Mouse (Mus musculus): ENCODE results near the gene Ubash3b.

Ubash3b gene

GRCm38 (mm10) chr9:41166886-41167285, 5.4 kb upstream of the Ubash3b start:
- no peak for DNase-seq (ENCODE audit: low spot score)

DNA sequence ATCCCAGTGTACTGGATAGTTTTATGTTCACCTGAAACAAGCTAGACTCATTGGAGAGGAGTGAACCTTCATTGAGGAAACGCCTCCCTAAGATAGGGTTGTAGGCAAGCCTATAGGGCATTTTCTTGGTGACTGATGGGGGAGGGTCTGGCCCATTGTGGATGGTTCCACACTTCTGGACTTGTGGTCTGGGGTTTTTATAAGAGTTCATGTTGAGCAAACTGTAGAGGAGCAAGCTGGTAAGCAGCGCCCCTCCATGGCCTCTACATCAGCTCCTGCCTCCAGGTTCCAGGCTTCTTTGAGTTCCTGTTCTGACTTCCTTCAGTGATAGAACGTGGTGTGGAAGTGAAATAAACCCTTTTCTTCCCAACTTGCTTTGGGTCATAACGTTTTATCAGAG, 866 bp upstream of the Ubash3b start:
- DNase-seq (ENCODE audit: low spot score): no peak

DNA sequence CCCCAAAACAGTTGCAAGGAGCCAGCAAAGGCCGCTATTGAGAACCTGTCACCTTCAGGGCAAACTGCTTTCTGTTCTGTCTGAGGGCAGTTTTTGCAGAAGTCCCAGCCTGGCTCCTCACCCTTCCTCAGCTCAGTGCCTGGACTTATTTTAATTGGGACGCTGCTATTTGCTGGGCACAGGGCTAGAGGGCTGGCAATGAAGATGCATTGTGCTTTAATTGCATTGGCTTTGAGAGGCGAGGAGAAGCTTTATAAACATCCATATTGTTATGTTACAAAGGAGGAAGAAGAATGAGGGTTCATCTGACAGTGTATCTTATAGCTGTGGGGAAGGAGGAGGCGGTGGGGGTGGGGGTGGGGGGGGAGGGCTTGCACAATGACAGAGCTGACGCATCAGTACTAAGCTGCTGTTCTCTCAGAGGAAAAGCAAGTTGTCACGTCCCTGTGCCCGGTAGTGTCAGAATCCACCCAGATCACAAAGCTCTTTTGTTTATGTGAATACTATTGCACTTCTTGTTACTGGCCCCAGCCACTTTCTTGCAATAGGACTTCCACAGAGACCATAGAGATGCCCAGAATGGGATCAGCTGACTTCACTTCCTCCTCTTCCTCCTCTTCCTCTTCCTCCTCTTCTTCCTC, 841 bp downstream of the Ubash3b start:
- no peak for DNase-seq (ENCODE audit: low spot score)

DNA sequence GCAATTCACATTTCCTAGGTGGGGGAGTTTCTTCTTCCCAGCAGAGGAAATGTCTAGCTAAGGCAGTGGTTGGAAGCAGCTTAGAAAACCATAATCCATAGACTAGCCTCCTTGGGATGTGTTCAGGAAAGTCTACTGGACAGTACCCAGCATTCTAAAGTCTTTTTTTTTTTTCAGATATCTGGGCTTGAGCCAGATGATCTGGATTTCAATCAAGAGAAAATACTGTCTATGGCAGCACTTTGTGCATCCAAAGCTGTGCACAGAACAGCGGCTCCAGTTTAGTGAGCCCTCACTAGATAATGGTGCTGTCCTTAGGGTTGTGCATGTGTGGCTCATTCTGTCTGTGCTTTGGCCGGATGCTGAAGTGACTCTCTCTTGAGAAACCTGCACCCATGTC, 2.3 kb downstream of the Ubash3b start:
- no peak for DNase-seq (ENCODE audit: low spot score)

DNA sequence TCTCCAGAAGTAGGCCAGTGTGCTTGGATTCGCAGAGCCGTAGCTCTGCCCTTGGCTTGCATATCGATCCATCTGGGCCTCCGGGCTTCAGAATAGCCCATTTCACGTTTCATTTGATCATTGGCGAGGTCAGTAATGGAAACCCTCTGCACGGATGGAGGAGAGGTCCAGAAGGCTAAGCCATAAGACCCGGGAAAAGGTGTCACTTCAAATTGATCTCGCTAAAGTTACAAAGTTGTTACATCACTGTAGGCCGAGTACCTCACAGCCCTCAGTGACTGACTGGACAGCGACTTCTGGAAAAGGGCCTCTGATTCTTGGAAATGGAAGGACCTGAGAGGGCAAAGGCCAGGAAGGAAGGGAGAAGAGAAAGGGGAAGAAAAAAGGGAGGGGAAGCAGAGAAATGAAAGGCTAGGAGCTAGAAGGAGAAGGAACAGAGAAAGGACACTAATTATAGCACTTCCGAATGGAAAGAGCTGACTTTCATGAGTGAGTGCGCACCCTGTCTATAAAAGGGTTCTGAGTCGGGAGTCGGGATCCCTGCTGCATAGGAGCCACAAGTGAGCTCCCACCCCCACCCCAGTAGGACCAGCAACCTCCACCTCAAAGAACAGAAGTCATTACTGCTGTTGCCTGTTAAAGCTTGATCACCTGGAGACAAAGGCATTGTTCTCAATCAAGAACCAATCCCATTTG, 3.5 kb downstream of the Ubash3b start:
- DNase-seq (ENCODE audit: low spot score): no peak

DNA sequence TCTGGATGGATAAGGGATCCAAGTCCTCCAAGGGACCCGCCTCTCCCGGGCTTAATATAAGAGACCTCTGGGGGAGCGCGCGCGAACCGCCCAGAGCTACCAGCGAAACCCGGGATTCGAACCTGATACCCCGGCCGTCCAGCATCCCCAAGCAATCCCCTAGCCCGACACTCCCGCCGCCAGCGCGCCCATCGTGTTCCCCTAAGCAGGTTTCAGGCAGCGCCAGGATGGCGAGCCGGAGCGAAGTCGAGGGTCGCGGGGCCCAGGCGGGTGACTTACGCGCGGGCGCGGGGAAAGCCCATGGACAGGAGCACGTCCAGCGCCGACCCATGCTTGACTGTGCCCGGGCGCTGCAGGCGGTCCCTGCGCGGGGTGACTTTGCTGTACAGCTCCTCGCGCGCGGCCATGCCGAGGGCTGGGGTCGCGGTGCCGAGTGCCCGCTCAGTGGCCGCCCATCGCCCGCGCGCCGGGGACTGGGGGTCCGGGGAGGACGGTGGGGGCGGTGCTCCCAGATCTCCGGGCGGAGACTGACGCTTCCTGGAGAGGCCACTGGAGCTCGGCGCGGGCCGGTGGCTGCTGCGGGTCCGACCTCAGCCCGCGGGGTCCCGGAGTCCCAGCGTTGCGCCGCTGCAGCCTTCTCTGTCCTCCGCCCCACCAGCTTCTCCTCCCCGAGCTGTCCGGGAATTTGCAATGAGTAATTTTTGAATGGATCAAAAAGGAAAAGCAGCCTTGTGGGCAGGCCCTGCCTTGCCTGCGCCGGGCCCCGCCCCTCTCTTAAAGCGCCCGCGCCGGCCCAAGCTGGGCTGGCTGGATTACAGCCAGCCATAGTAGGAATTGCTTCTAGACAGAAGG, 4.3 kb downstream of the Ubash3b start:
- peak; percentile 72 for DNase-seq (ENCODE audit: low spot score)

- DNase-seq (ENCODE audit: low spot score): no peak
Measured at GRCm38 (mm10) chr9:41156720-41157019, 4.8 kb downstream of the Ubash3b start.

DNA sequence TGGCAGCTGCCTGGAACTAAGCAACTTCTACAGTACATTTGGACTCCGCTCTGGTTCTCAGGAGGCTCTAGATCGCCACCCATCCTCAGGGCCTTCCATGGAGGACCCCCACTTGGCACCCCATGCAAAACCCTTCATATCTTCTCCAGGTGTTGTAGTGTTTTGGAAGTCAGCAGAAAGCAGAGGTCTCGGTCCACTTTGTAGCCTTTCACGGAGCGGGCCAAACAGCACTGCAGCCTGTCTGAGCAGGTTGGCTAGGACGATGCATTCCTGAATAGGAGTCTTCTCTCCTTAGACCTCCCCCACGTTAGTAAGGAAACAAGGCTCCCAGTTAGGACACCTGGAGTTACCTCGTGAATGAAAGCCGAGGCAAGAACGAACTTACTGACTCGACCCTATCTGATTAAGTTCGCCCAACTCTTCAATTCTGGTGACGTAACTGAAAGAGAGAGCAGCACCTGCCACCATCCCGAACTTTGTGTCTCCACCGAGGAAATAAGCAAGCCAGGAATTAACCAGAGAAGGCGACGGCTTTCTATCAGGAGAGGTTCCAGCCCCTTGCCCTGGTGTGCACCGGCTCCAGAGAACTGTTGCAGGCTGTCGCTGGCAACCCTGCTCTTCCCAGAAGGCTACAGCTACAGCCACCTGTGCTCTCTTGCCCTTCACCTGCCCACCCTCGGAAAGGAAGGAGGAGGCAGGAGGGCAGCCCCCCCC, 5.3 kb downstream of the Ubash3b start:
- no peak for DNase-seq (ENCODE audit: low spot score)

DNA sequence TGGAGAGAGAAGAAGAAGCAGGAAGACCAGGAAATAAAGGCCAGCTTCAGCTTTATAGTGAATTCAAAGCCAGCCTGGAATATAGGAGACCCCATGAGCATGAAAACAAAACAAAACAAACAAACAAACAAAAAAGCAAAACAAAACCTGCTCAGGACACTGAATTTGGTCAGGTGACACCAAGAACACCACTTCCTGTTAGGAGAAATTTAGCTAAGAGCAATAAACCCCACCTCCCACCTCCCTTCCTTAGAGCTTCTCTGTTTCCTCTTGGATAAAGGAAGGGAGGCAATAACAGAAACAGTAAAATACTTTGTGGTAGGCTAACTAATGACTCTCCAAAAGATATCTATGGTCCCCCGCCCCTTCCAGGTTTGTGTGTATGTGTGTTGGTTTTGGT, 7.5 kb downstream of the Ubash3b start:
- no peak for DNase-seq (ENCODE audit: low spot score)

DNA sequence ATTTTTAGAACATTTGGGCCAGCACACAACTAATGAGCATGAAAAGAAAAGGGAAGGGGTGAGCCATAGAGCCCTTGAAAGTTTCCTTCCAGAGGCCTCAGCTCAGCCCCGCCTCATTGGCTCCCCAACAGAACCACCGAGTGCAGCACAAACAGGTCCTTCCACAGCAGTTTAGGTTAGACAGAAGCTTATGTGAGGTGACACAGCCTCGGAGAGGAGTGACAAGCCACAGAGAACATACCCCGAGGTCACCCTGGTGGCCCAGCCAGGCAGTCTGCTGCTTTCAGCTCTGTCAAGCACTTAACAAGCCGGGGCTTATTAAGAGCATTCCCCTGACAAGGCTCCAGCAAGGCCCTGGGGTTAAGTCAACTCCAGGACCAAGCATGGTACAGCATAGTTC, 8.4 kb downstream of the Ubash3b start:
- DNase-seq (ENCODE audit: low spot score): no peak

DNA sequence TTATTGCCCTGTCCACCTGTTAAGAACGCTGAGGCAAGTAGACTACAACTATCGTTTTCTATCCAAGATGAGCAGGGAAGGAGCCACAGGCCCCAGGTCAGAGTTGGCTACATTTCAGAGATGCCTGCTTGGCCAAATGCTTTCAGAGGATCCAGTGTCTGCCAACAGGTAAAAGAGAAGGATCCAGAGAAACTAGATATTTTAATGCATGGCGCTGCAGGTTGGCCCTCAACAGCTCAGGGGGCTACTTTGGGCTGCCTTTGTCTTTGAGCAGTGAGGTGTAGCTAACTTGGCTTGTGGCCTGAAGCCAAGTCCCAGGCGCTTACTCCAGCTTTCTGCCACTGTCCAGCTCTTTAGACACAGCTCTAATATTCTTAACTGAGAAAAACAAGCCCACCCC, 10.0 kb downstream of the Ubash3b start:
- no peak for DNase-seq (ENCODE audit: low spot score)

DNA sequence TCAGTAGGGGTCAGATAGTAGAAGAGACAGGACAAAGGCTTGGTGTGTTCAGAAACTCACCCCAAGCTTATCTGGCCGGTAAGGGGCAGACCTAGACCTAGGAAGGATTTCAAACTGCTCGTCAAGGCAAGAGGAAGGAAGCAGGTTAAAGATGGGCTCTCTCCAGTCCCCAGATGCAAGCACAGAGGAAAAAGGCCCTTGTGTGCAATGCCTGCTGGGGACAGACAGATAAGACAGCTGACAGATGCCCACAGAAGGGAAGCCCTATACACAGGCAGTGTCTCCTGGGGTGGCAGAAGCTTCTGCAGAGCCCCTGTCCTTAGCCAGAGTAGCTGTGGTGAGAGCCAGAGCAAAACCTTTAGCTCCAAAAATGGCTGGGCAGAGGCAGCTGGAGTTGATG, 11.6 kb downstream of the Ubash3b start:
- DNase-seq (ENCODE audit: low spot score): no peak

GRCm38 (mm10) chr9:41149079-41149676, 12.3 kb downstream of the Ubash3b start:
- no peak for DNase-seq (ENCODE audit: low spot score)

DNA sequence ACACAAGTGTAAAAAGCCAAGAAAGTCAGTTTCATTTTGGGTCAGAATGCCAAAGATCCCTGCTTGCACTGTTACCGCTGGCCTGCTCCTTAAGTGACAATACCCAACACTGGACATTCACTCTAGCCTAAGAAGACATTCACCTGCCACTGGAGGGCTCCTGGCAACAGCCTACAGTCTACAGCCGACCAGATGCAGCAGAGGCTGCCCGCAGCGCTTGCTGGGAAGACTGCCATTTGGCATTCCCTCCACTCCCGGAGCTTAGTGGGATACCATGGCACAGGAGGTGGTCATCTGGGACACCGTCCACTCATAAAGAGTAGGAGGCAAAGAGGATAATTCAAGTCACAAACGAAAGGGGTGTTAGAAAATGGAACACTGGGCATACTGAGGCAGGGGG, 12.9 kb downstream of the Ubash3b start:
- DNase-seq (ENCODE audit: low spot score): no peak

DNA sequence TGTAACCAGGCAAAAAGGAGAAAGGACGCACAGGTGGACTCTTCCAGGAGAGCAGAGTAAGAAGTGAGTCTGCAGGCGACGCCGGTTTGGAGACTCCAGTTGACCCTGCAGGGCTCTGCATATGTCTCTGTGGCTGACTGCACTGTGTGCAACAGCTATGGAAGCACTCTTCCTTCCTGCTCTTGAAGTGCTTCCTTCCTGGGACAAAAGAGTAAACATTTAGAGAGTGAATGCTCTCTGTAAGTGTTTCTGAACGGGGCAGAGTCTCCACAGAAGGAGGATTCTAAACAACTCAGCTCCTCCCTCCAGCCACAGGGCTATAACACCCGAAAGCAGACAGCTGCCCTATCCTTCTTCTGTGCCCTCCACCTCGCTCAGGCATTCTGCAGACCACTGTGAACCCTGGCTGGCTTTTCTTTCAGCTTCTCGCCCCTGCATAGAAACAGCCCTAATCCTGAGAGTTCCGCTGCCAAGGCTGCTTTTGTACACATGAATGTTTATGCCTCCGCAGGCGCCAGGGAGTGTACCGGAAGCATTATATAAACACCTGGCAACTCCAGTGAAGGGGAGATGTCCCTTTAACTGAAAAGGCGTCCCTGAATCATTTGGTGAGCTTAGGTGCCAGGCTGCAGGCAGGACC, 14.2 kb downstream of the Ubash3b start:
- DNase-seq (ENCODE audit: low spot score): no peak

DNA sequence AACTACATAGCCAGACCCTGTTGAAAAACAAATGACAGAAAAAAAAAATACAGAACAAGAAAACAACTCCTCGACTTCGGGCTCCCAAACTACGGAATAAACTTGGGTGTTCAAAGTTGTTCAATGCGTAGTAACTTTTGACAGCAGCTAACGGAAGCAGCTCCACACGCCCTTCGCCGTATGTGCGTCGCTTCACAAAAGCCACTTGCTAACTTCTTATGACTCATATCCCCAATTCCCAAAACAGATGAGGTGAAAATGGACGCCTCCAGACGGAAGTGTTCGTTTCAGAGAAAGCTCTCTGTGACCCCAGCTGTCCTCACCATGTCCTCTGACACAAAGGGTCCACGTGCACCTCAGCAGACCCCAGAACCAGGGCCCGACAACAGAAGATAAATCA, 17.7 kb downstream of the Ubash3b start:
- DNase-seq (ENCODE audit: low spot score): no peak

- DNase-seq (ENCODE audit: low spot score): no peak
Measured at GRCm38 (mm10) chr9:41143115-41143514, 18.4 kb downstream of the Ubash3b start.

DNA sequence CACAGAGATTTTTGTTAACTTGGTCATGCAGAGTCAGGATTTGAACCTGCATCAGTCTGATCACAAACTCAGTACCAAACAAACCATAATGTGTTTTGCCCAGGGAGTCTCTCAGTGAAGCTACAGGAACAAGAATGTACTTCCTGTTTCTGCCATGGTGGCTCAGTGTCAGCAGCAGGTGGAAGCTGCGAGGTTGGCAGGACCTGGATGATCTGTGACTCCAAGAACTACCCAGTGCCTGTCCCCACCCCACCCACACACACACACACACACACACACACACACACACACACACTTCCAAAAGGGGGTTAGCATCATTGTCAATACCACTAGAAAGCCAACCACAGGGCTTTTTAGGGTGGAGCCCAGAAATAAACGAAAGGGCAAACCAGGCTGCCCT, 20.5 kb downstream of the Ubash3b start:
- DNase-seq (ENCODE audit: low spot score): no peak

DNA sequence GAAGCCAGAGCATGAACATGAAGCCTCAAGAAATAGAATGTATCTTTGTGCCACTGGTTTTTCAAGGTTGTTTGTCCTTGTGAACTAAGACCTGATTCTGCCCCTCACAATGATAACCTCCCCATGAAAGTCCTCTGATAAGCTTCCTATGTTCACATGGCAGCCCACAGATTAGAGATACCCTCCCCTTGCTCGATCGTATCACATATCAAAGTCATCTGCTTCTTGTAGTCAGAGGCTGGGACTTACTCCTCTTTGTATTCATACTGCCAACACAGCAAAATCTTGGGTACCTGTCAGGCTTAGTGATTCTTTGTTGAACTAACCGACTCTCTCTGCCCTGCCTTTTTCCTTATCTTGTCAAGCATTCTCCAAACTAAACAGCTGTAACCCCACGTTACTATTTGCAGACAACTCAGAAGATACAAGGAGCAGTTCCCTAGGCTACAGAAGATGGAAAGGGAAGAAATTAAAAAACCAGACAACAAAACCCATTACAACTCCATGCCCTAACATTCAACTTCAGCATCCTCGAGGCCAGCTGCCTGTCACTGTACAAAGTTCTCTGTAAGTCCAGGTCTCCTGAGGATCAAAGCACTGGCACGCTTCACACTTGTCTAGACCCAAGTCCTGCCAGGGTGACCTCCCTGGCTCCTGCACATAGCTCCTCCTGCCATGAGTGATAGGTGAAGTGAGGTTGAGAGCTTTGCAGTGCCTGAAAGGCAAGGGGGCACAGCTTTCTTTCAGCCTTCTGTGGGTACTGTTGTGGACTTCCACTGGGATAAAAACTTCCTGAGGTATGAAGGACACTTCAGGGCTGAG, 22.3 kb downstream of the Ubash3b start:
- no peak for DNase-seq (ENCODE audit: low spot score)

GRCm38 (mm10) chr9:41136691-41137467, 24.6 kb downstream of the Ubash3b start:
- no peak for DNase-seq (ENCODE audit: low spot score)
